Mouse (Mus musculus): ENCODE data around the gene Wdr25. TPM values are rescaled to one million over a fixed set of nuclear protein-coding genes. Genes with fewer than 3 reads are reported as not detected.

The Wdr25 gene
- polyA plus RNA-seq, 1 experiment from 2014 or later: 7.6 TPM

DNA sequence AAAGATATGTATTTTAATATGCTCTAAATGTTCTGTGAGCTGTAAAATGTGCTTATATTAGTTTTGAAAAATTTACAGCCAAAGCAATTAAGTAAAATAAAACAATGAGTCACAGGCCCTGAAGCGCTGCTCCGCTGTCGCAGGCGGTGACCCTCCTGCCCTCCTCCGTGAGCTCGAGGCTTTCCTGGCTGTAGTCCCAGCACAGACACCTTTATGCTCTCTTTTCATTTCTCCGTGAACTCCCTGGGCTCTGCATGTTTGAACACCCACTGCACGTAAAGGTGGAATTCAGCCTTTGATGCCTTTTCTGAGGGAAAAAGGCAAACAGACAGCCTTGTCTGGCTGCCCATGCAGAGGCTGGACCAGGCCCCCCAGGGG, 10.8 kb downstream of the Wdr25 start:
- H3K36me3 ChIP-seq (ENCODE audit: control insufficient read depth, insufficient read depth, low read length): no peaks in the 10 kb centered on the region
- peak overlapping the region; percentile 52; the same call in 1 of the 2 replicates for H3K9ac ChIP-seq (ENCODE audit: low read length)
- H3K27me3 ChIP-seq (ENCODE audit: control insufficient read depth, insufficient read depth, low read length): no peaks in the 10 kb centered on the region
- peak overlapping the region; percentile 56 for H3K27ac ChIP-seq (ENCODE audit: low read length)
- 27% methylated on average over 8 of the region's 8 CpGs for WGBS
- H3K9me3 ChIP-seq (replicated peaks; ENCODE audit: control insufficient read depth, low read length): no peaks in the 10 kb centered on the region
- 0 out of 2 replicates have a peak, but pooled peaks have one; percentile 32 for ATAC-seq (ENCODE audit: insufficient read depth, low FRiP score)
- H3K4me1 ChIP-seq (ENCODE audit: control insufficient read depth, insufficient read depth, low read length): peaks cover 39% of the 10 kb centered on the region
- no peak overlapping the region for H3K4me3 ChIP-seq (replicated peaks; ENCODE audit: low read length)
- H3K4me2 ChIP-seq (ENCODE audit: low read depth, low read length): no peak overlapping the region

DNA sequence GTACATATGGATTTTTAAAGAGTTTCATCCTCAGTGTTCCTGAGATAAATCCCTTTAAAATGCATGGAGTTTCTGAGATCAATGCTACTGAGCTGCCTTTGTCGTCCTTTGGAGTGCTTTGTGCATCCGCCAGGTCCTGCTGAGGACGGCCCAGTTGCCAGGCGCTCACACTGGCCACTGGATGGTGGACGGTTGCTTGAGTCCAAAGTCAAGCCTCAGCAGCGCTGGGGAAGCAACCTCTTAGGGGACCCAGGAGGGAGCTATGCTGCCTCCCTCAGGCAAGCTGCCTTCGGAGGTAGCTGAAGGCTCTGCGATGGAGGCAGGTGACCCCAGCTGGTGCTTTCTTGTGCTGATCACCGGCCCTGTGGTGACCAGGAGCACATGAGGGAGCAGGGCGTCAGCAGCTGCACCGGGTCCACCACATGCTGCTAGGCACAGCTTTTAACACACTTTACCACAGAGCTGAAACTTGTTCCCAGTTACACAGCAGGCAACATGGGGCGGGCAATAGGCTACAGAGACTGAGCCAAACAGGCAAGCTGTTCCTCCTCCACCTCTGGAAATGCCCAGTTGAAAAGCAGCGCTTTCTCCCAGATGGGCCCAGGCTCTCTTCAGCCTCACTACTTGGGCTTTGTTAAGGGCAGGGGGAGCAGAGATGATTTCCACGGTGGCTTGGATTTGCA, 12.3 kb downstream of the Wdr25 start:
- Histone ChIP-seq H3K27me3 (ENCODE audit: control insufficient read depth, insufficient read depth, low read length) (no peaks in the 10 kb centered on the region), H3K9me3 (replicated peaks; ENCODE audit: control insufficient read depth, low read length) (no peaks in the 10 kb centered on the region), H3K4me3 (replicated peaks; ENCODE audit: low read length) (no peak overlapping the region), H3K36me3 (ENCODE audit: control insufficient read depth, insufficient read depth, low read length) (no peaks in the 10 kb centered on the region), H3K4me1 (ENCODE audit: control insufficient read depth, insufficient read depth, low read length) (peaks cover 42% of the 10 kb centered on the region), H3K4me2 (ENCODE audit: low read depth, low read length) (no peak overlapping the region), H3K27ac (ENCODE audit: low read length) (no peak overlapping the region), H3K9ac (ENCODE audit: low read length) (no peak overlapping the region)
- WGBS: 65% methylated on average over 14 of the region's 14 CpGs
- ATAC-seq (ENCODE audit: insufficient read depth, low FRiP score): no peak

DNA sequence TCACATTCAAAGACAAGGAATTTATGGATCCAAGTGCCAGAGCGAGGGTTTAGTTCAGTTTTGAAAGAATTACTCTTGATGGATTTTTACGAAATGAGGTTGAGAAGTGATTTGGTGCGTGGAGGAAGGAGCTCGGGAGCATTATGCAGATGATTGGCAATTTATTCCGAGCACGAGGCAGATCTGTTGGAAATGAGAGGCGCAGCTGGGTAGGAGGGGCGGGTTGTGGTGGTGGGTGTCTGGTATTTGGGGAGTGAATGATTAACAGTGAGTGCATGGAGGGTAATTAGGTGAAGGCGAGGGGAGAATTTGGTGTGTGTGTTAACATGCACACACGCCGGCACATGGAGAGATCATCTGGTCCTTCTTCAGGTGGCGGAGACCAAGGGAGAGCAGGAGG, 13.0 kb downstream of the Wdr25 start:
- Histone ChIP-seq H3K9ac (ENCODE audit: low read length) (no peak overlapping the region), H3K36me3 (ENCODE audit: control insufficient read depth, insufficient read depth, low read length) (no peaks in the 10 kb centered on the region), H3K27ac (ENCODE audit: low read length) (peak overlapping the region; percentile 70; the same call in 1 of the 2 replicates), H3K4me1 (ENCODE audit: control insufficient read depth, insufficient read depth, low read length) (peaks cover 42% of the 10 kb centered on the region), H3K9me3 (replicated peaks; ENCODE audit: control insufficient read depth, low read length) (no peaks in the 10 kb centered on the region), H3K4me2 (ENCODE audit: low read depth, low read length) (no peak overlapping the region), H3K4me3 (replicated peaks; ENCODE audit: low read length) (no peak overlapping the region), H3K27me3 (ENCODE audit: control insufficient read depth, insufficient read depth, low read length) (no peaks in the 10 kb centered on the region)
- no peak for ATAC-seq (ENCODE audit: insufficient read depth, low FRiP score)
- WGBS: 69% methylated on average over 12 of the region's 12 CpGs

DNA sequence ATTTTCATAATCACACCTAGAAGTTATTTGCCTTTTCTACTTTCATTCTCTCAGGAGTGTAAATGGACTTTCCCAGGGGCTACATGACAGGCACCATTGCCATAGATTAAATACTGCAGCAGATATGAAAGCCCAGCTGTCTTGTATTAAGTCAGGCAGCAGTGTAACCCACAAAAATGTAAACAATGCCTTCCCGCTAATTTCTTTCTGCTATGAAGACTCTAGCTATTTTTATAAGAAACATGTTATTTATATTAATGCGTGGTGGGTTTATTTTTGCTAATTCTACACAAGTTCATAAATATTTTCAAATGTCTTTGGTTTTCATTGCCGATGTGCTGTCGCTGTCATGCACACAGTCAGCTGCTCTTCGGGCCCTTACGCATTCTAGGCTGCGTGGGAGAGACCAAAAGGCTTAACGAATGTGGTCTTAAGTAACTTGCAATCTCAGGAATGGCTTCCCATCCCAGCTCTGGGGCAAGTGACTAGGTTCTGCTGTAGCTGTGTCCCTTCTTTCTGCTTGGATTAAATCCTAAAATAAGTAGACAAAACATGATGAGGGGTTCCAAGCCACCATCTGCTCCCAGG, 16.5 kb downstream of the Wdr25 start:
- H3K9ac ChIP-seq (ENCODE audit: low read length): no peak overlapping the region
- no peak for ATAC-seq (ENCODE audit: insufficient read depth, low FRiP score)
- H3K4me2 ChIP-seq (ENCODE audit: low read depth, low read length): no peak overlapping the region
- H3K27ac ChIP-seq (ENCODE audit: low read length): peak overlapping the region; percentile 69
- no peak overlapping the region for H3K4me3 ChIP-seq (replicated peaks; ENCODE audit: low read length)
- no peaks in the 10 kb centered on the region for H3K9me3 ChIP-seq (replicated peaks; ENCODE audit: control insufficient read depth, low read length)
- no peaks in the 10 kb centered on the region for H3K36me3 ChIP-seq (ENCODE audit: control insufficient read depth, insufficient read depth, low read length)
- H3K4me1 ChIP-seq (ENCODE audit: control insufficient read depth, insufficient read depth, low read length): peaks cover 34% of the 10 kb centered on the region
- H3K27me3 ChIP-seq (ENCODE audit: control insufficient read depth, insufficient read depth, low read length): no peaks in the 10 kb centered on the region
- 46% methylated on average over 8 of the region's 8 CpGs for WGBS

DNA sequence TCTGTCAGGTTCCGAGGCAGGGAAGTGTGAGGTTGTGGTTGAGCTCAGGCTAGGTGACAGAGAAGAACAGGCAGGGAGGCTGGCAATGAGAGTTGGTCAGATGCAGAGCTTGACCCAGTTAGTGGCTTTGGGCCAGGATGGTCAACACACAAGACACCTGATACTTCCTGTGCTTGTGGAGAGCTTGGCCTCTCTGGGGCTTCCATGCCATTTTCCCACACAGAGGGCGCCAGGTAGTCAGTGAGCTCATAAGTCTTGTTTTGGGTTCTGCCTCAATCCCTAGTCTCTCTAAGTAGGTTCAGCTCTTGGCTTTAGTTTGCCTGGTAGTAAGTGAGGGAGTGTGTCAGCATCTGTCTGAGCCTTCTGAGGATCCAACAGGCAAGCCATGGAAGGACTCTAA, 19.0 kb downstream of the Wdr25 start:
- WGBS: 78% methylated on average over 2 of the region's 2 CpGs
- H3K4me1 ChIP-seq (ENCODE audit: control insufficient read depth, insufficient read depth, low read length): peaks cover 32% of the 10 kb centered on the region
- H3K27me3 ChIP-seq (ENCODE audit: control insufficient read depth, insufficient read depth, low read length): no peaks in the 10 kb centered on the region
- ATAC-seq (ENCODE audit: insufficient read depth, low FRiP score): no peak
- no peak overlapping the region for H3K9ac ChIP-seq (ENCODE audit: low read length)
- H3K9me3 ChIP-seq (replicated peaks; ENCODE audit: control insufficient read depth, low read length): no peaks in the 10 kb centered on the region
- H3K27ac ChIP-seq (ENCODE audit: low read length): no peak overlapping the region
- no peak overlapping the region for H3K4me3 ChIP-seq (replicated peaks; ENCODE audit: low read length)
- H3K4me2 ChIP-seq (ENCODE audit: low read depth, low read length): no peak overlapping the region
- no peaks in the 10 kb centered on the region for H3K36me3 ChIP-seq (ENCODE audit: control insufficient read depth, insufficient read depth, low read length)

DNA sequence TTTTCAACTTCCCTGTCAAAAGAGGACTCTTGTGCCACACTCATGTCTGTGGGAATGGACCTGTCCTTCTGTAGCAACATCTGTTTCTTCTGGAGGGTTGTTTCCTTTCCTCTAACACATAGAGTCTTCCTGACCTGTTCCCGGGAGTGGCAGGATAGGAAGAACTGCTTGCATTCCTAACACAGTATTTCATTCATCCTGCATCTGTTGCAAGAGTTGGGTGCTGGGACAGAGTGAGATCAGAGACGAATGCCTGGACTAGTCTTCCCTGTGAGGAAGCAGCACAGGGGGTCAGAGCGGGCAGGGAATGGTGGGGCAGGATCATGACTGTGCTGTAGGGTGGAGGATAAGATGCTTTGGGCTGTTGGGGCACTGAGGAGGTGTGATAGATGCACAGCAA, 20.8 kb downstream of the Wdr25 start:
- Histone ChIP-seq H3K4me2 (ENCODE audit: low read depth, low read length) (no peak overlapping the region), H3K4me1 (ENCODE audit: control insufficient read depth, insufficient read depth, low read length) (peaks cover 21% of the 10 kb centered on the region), H3K27me3 (ENCODE audit: control insufficient read depth, insufficient read depth, low read length) (no peaks in the 10 kb centered on the region), H3K27ac (ENCODE audit: low read length) (peak overlapping the region; percentile 26; the same call in 1 of the 2 replicates), H3K9ac (ENCODE audit: low read length) (no peak overlapping the region), H3K9me3 (replicated peaks; ENCODE audit: control insufficient read depth, low read length) (no peaks in the 10 kb centered on the region), H3K4me3 (replicated peaks; ENCODE audit: low read length) (no peak overlapping the region), H3K36me3 (ENCODE audit: control insufficient read depth, insufficient read depth, low read length) (no peaks in the 10 kb centered on the region)
- no peak for ATAC-seq (ENCODE audit: insufficient read depth, low FRiP score)
- 68% methylated on average over 3 of the region's 3 CpGs for WGBS

DNA sequence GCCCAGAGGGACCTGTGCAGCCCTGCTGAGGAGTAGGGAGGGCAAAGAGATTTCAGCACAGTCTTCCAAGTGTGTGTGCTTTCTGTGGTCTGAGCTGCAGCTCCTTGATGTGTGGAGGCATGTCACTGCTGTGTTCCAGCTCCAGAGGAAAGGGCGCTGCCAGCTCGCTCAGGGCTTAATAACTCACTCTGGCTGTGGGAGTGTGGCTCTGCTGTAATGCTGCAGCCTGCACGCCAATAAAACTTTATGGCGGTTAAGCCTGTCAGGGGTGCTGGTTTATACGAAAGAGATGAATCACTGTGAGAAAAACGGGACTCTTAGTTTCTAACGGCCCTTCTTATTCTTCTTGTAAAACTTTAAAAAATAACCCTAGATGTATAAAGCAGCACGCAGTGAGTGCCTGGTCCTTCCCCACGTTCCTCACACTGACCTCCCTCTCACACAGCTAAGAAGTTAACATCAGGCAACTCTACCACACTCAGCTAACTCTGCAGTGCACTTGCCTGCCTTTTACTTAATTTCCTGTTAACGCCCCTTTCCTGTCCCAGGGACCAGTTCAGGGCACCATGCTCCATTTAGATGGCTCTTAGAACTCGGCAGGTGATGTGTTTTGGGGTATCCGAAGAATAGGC, 21.4 kb downstream of the Wdr25 start:
- H3K4me1 ChIP-seq (ENCODE audit: control insufficient read depth, insufficient read depth, low read length): peaks cover 21% of the 10 kb centered on the region
- no peak overlapping the region for H3K9ac ChIP-seq (ENCODE audit: low read length)
- ATAC-seq (ENCODE audit: insufficient read depth, low FRiP score): no peak
- H3K4me3 ChIP-seq (replicated peaks; ENCODE audit: low read length): no peak overlapping the region
- H3K27ac ChIP-seq (ENCODE audit: low read length): peak overlapping the region; percentile 26; the same call in 1 of the 2 replicates
- H3K27me3 ChIP-seq (ENCODE audit: control insufficient read depth, insufficient read depth, low read length): no peaks in the 10 kb centered on the region
- H3K9me3 ChIP-seq (replicated peaks; ENCODE audit: control insufficient read depth, low read length): no peaks in the 10 kb centered on the region
- 54% methylated on average over 12 of the region's 12 CpGs for WGBS
- no peaks in the 10 kb centered on the region for H3K36me3 ChIP-seq (ENCODE audit: control insufficient read depth, insufficient read depth, low read length)
- H3K4me2 ChIP-seq (ENCODE audit: low read depth, low read length): no peak overlapping the region

DNA sequence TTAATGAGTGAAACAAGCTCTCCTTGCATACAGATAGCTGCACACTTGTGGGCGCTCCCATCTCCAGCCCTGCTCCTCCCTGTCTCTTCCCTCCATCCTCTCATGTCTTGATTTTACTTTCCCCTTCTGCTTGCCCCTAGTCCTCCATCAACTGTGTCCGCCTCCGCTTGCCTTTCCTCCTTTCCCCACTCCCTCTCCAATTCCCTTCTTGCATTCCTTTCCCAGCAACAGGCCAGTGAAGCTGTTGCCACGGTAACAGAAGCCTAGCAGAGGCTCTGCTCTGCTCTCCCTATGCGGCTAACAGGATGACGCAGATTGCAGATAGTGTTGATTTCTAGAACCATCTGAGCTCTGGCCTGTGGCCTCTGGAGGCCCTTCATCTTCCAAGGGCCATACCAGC, 22.5 kb downstream of the Wdr25 start:
- H3K27ac ChIP-seq (ENCODE audit: low read length): no peak overlapping the region
- 28% methylated on average over 6 of the region's 6 CpGs for WGBS

DNA sequence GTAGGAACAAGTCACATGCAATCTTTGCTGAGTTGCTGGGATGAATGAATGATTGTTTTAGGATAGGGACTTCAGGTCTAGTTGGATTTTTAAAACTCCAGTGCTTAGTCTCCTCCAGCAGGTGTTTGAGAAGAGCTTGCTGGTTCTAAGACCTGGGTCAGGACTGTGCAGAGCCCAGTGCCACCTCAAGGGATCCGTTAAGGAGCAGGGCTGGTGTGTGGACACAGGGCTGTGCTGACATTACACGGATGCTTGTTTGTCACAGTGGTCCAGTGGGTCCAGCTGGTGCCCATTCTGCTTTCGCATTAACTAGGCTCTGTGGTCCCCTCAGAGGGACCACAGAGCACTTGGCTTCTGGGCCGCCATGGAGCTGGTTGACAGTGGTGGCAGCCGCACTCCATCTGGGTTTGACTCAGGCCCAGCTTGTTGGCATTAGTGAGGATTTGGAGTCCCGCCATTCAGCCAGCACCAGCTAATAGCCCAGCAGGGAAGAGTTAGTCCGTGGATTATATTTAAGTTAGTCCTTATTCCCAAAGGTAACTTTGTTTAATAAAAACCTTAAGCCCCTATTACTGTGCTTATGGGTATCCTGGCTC, 23.1 kb downstream of the Wdr25 start:
- no peaks in the 10 kb centered on the region for H3K9me3 ChIP-seq (replicated peaks; ENCODE audit: control insufficient read depth, low read length)
- no peak overlapping the region for H3K27ac ChIP-seq (ENCODE audit: low read length)
- H3K9ac ChIP-seq (ENCODE audit: low read length): no peak overlapping the region
- H3K4me2 ChIP-seq (ENCODE audit: low read depth, low read length): no peak overlapping the region
- H3K4me3 ChIP-seq (replicated peaks; ENCODE audit: low read length): no peak overlapping the region
- H3K27me3 ChIP-seq (ENCODE audit: control insufficient read depth, insufficient read depth, low read length): no peaks in the 10 kb centered on the region
- no peaks in the 10 kb centered on the region for H3K36me3 ChIP-seq (ENCODE audit: control insufficient read depth, insufficient read depth, low read length)
- peaks cover 18% of the 10 kb centered on the region for H3K4me1 ChIP-seq (ENCODE audit: control insufficient read depth, insufficient read depth, low read length)
- no peak for ATAC-seq (ENCODE audit: insufficient read depth, low FRiP score)
- WGBS: 76% methylated on average over 7 of the region's 7 CpGs

More for the DNA sequence above, 22.5 kb downstream of the Wdr25 start:
- no peak overlapping the region for H3K9ac ChIP-seq (ENCODE audit: low read length)
- peak; percentile 48; the same call in 1 of the 2 replicates for ATAC-seq (ENCODE audit: insufficient read depth, low FRiP score)
- no peaks in the 10 kb centered on the region for H3K36me3 ChIP-seq (ENCODE audit: control insufficient read depth, insufficient read depth, low read length)
- no peaks in the 10 kb centered on the region for H3K9me3 ChIP-seq (replicated peaks; ENCODE audit: control insufficient read depth, low read length)
- no peaks in the 10 kb centered on the region for H3K27me3 ChIP-seq (ENCODE audit: control insufficient read depth, insufficient read depth, low read length)
- no peak overlapping the region for H3K4me2 ChIP-seq (ENCODE audit: low read depth, low read length)
- peaks cover 18% of the 10 kb centered on the region for H3K4me1 ChIP-seq (ENCODE audit: control insufficient read depth, insufficient read depth, low read length)
- H3K4me3 ChIP-seq (replicated peaks; ENCODE audit: low read length): no peak overlapping the region
